Mouse (Mus musculus): ENCODE results near the gene Optc. TPM values are rescaled to one million over a fixed set of nuclear protein-coding genes. Genes with fewer than 3 reads are reported as not detected.

Optc gene
- polyA plus RNA-seq, 1 experiment from 2014 or later = 0.31 TPM

DNA sequence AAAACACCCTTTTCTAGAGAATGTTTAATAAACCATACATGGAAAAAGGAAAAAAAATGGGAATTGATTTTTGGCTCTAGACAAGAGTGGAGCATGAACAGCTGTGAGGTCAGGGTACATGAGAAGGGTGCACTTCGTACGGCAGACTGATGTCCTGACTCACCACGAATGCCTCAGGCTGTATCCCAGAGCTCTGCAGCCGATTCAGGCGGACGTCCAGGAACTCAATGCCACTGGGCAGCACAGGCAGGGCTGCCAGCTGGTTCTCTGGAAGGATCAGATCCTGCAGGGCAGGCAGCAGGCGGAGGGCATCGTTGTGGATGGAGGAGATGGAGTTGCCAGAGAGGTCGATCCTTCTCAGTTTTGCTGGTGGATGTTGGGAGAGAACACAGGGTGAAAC, 7.0 kb downstream of the Optc start:
- H3K9ac ChIP-seq (replicated peaks; ENCODE audit: low read depth) = no peak overlapping the region
- no peaks in the 10 kb centered on the region for H3K36me3 ChIP-seq (ENCODE audit: insufficient read depth, low read length)
- no peak overlapping the region for H3K4me2 ChIP-seq (replicated peaks; ENCODE audit: low read depth, low read length)
- no peaks in the 10 kb centered on the region for H3K9me3 ChIP-seq (ENCODE audit: low read length)
- H3K4me3 ChIP-seq (ENCODE audit: low read depth, low read length) = no peak overlapping the region
- DNase-seq (ENCODE audit: low spot score) (no peak), ATAC-seq (no peak)
- H3K27me3 ChIP-seq (replicated peaks; ENCODE audit: insufficient read depth, low read length) = no peaks in the 10 kb centered on the region
- no peak overlapping the region for H3K27ac ChIP-seq (ENCODE audit: low read length)
- H3K4me1 ChIP-seq (ENCODE audit: insufficient read depth, low read depth, low read length) = no peaks in the 10 kb centered on the region
- TF ChIP-seq CTCF (IDR thresholded peaks at IDR 0.05) (no peak), EP300 (IDR thresholded peaks at IDR 0.05) (no peak)
- WGBS = 66% methylated on average over 9 of the region's 9 CpGs

DNA sequence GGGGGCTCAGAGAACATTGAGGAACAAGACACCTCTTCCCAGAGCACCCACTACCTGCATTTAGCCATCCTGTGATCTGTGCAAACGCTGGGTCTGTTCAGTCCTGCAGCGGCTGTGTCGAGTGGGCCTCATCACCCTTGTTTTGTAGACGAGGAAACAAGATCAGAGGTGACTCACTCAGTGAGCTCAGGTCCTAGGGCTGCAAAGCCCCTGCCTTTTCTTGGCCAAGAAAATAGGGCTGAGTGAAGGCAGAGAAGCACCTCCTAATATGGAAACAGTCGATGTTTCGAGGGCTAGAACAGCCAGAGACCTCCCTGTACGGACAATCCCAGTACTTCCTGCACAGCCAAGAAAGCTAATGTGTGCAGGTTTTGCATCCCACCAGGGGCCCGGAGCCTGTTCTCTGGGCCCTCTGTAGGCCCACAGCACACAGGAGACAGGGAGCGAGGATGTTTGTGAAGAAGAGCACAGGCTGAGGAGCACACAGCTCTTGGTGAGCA, 8.7 kb downstream of the Optc start:
- 56% methylated on average over 9 of the region's 9 CpGs for WGBS
- TF ChIP-seq CTCF (IDR thresholded peaks at IDR 0.05) = no peak
- no peak for TF ChIP-seq EP300 (IDR thresholded peaks at IDR 0.05)
- H3K27ac ChIP-seq (ENCODE audit: low read length) = no peak overlapping the region

DNA sequence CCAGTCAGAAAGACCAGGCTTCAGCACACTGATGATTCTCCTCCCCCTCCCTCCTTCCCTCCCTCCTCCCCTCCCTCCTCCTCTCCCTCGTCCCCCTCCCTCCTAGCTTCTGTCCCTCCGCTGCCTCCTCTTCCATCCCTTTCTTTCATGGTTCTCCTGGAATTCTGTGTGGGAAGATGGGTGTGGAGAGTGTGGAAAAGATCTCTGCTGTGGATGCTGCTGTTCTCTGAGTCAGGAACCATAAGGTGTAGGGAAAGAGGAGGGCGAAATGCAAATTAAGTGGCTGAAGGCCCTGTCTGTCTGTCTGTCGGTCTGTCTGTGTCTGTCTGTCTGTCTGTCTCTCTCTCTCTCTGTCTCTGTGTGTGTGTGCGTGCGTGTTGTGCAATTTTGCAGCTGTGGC, 10.5 kb downstream of the Optc start:
- H3K36me3 ChIP-seq (ENCODE audit: insufficient read depth, low read length) = no peaks in the 10 kb centered on the region
- H3K9me3 ChIP-seq (ENCODE audit: low read length) = no peaks in the 10 kb centered on the region
- no peak overlapping the region for H3K27ac ChIP-seq (ENCODE audit: low read length)
- H3K4me3 ChIP-seq (ENCODE audit: low read depth, low read length) = no peak overlapping the region
- H3K9ac ChIP-seq (replicated peaks; ENCODE audit: low read depth) = no peak overlapping the region
- WGBS = 67% methylated on average over 6 of the region's 6 CpGs
- no peaks in the 10 kb centered on the region for H3K27me3 ChIP-seq (replicated peaks; ENCODE audit: insufficient read depth, low read length)
- no peak for DNase-seq (ENCODE audit: low spot score)
- no peak for ATAC-seq
- peaks cover 6% of the 10 kb centered on the region; the same call in 1 of the 2 replicates for H3K4me1 ChIP-seq (ENCODE audit: insufficient read depth, low read depth, low read length)
- no peak for TF ChIP-seq CTCF (IDR thresholded peaks at IDR 0.05)
- H3K4me2 ChIP-seq (replicated peaks; ENCODE audit: low read depth, low read length) = no peak overlapping the region

More for the DNA sequence above, 8.7 kb downstream of the Optc start:
- H3K4me1 ChIP-seq (ENCODE audit: insufficient read depth, low read depth, low read length) = no peaks in the 10 kb centered on the region
- no peaks in the 10 kb centered on the region for H3K27me3 ChIP-seq (replicated peaks; ENCODE audit: insufficient read depth, low read length)
- H3K9me3 ChIP-seq (ENCODE audit: low read length) = no peaks in the 10 kb centered on the region
- H3K4me2 ChIP-seq (replicated peaks; ENCODE audit: low read depth, low read length) = no peak overlapping the region
- ATAC-seq = 0 out of 2 replicates have a peak, but pooled peaks have one; percentile 25
- H3K4me3 ChIP-seq (ENCODE audit: low read depth, low read length) = no peak overlapping the region
- H3K9ac ChIP-seq (replicated peaks; ENCODE audit: low read depth) = no peak overlapping the region
- no peaks in the 10 kb centered on the region for H3K36me3 ChIP-seq (ENCODE audit: insufficient read depth, low read length)
- DNase-seq (ENCODE audit: low spot score) = no peak

DNA sequence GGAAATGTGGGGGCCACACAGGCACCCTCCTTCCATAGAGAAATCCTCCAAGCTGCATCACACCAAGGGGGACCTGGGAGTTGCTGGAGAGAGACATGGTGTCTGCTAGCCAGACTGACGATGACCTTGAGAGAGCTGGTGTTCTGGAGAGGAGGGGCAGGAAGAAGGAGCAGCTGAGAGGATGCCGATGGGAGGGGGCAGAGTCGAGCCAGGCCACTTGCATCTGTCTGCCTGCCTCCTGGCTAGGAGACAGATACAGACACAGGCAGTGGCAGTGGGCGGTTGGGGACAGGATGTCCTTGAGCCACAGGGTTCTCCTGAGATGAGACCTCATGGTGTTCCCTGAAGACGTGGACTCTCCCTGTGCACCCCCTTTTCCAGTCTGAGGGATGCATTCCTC, 16.3 kb downstream of the Optc start:
- H3K4me2 ChIP-seq (replicated peaks; ENCODE audit: low read depth, low read length) = no peak overlapping the region
- H3K4me3 ChIP-seq (ENCODE audit: low read depth, low read length) = no peak overlapping the region
- peaks cover 15% of the 10 kb centered on the region for H3K4me1 ChIP-seq (ENCODE audit: insufficient read depth, low read depth, low read length)
- TF ChIP-seq EP300 (IDR thresholded peaks at IDR 0.05) (0 out of 2 replicates have a peak, but pooled peaks have one; percentile 8), CTCF (IDR thresholded peaks at IDR 0.05) (no peak; the same call in 1 of the 2 replicates)
- DNase-seq (ENCODE audit: low spot score) (peak; percentile 59), ATAC-seq (peak; percentile 49)
- 29% methylated on average over 5 of the region's 5 CpGs for WGBS
- no peak overlapping the region for H3K9ac ChIP-seq (replicated peaks; ENCODE audit: low read depth)
- no peaks in the 10 kb centered on the region for H3K27me3 ChIP-seq (replicated peaks; ENCODE audit: insufficient read depth, low read length)
- H3K9me3 ChIP-seq (ENCODE audit: low read length) = no peaks in the 10 kb centered on the region
- no peak overlapping the region for H3K27ac ChIP-seq (ENCODE audit: low read length)
- H3K36me3 ChIP-seq (ENCODE audit: insufficient read depth, low read length) = no peaks in the 10 kb centered on the region

DNA sequence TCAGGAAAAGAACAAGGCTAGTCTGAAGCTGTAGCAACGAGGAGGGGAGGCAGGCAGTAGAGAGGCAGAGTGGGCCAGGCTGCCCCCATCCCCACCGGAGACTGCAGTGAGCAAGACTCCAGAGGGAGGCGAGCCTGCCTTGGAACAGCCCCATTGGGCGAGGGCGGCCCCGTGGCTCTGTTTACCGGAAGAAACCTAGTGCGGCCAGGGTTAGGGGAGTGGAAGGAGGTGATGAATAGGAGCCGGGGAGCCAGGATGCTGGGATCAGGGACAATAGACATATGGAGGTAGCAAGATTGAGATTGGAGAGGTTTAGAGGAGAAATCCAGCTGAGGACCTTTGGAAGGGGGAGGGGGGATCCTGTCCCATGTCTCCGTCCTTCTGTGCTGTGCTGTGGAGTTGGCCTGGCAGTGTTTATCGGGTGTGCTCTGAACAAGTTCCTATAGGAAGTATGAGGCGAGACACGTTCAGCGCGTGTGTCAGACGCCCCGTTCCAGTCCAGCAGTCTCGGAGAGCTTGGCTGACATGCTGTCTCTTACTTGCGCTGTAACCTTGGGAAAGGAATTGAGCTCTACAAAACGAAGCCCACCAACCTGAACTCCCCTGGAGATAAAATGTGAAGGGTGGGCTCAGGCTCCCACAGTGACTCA, 17.7 kb downstream of the Optc start:
- DNase-seq (ENCODE audit: low spot score) = peak; percentile 35
- Histone ChIP-seq H3K27me3 (replicated peaks; ENCODE audit: insufficient read depth, low read length) (no peaks in the 10 kb centered on the region), H3K36me3 (ENCODE audit: insufficient read depth, low read length) (no peaks in the 10 kb centered on the region), H3K4me3 (ENCODE audit: low read depth, low read length) (no peak overlapping the region), H3K4me2 (replicated peaks; ENCODE audit: low read depth, low read length) (peak overlapping the region; percentile 36), H3K27ac (ENCODE audit: low read length) (no peak overlapping the region), H3K4me1 (ENCODE audit: insufficient read depth, low read depth, low read length) (peaks cover 15% of the 10 kb centered on the region), H3K9me3 (ENCODE audit: low read length) (no peaks in the 10 kb centered on the region), H3K9ac (replicated peaks; ENCODE audit: low read depth) (no peak overlapping the region)
- 7% methylated on average over 20 of the region's 20 CpGs for WGBS
- TF ChIP-seq EP300 (IDR thresholded peaks at IDR 0.05) = no peak
- peak; percentile 34; the same call in 1 of the 2 replicates for ATAC-seq

DNA sequence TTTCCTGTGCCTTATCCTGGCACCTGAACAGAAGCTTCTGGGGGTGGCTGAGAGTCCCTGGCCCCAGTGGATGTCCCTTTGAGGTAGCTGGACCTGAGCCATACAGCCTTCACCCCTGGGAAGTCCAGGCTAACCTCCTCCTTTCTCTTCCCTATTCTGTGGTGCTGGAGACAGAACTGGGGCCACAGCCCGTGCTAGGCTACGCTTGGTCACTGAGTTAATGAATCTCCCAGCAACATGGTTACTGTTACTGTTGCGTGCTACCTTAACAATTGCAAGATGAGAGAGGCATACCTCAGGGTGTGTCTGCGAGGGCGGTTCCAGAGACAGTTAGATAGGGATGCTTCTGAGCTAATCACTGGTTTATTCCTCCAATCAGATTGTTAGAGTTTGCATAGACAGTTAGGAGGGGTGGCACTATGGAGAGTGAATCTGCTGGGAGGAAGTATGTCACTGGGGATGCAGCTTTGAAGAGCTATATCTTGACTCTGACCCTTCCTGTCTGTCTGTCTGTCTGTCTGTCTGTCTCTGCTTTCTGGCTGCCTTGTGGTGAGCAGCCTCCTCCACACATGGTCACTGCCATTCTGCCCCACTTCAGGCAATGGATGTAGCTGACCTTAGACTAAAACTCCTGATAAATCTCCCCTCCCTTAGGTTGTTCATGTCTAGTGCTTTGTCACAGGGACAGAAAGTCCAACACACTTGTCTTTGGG, 20.1 kb downstream of the Optc start:
- TF ChIP-seq EP300 (IDR thresholded peaks at IDR 0.05) = no peak
- TF ChIP-seq CTCF (IDR thresholded peaks at IDR 0.05) = no peak
- Histone ChIP-seq H3K36me3 (ENCODE audit: insufficient read depth, low read length) (no peaks in the 10 kb centered on the region), H3K27ac (ENCODE audit: low read length) (no peak overlapping the region), H3K27me3 (replicated peaks; ENCODE audit: insufficient read depth, low read length) (no peaks in the 10 kb centered on the region), H3K9me3 (ENCODE audit: low read length) (no peaks in the 10 kb centered on the region), H3K4me2 (replicated peaks; ENCODE audit: low read depth, low read length) (no peak overlapping the region), H3K9ac (replicated peaks; ENCODE audit: low read depth) (no peak overlapping the region), H3K4me1 (ENCODE audit: insufficient read depth, low read depth, low read length) (peaks cover 11% of the 10 kb centered on the region), H3K4me3 (ENCODE audit: low read depth, low read length) (no peak overlapping the region)
- WGBS = 78% methylated on average over 5 of the region's 5 CpGs
- no peak for ATAC-seq
- no peak for DNase-seq (ENCODE audit: low spot score)

Measured in lung, postnatal 0 days (tissue).